Mouse (Mus musculus) thymus, adult 2 months (tissue): ENCODE data around the gene Cdc73.

Source experiments
- CTCF ChIP-seq: fragments of 200-500 bp; IDR thresholded peaks from 2 replicates; pipeline ENCODE4 v1.5.1; 2012; ENCODE audit warnings: mild to moderate bottlenecking, control low read depth, low read length, moderate library complexity, borderline replicate concordance; ENCODE audit not compliant: control insufficient read depth, poor library complexity, insufficient read depth; ENCODE audit errors: extremely low read depth
- POLR2A ChIP-seq: fragments of 200-500 bp; IDR thresholded peaks from 2 replicates; pipeline ENCODE4 v1.6.1; 2012; ENCODE audit warnings: mild to moderate bottlenecking, low read length, control low read depth, moderate library complexity; ENCODE audit not compliant: control insufficient read depth, poor library complexity, insufficient read depth; ENCODE audit errors: extremely low read depth

DNA sequence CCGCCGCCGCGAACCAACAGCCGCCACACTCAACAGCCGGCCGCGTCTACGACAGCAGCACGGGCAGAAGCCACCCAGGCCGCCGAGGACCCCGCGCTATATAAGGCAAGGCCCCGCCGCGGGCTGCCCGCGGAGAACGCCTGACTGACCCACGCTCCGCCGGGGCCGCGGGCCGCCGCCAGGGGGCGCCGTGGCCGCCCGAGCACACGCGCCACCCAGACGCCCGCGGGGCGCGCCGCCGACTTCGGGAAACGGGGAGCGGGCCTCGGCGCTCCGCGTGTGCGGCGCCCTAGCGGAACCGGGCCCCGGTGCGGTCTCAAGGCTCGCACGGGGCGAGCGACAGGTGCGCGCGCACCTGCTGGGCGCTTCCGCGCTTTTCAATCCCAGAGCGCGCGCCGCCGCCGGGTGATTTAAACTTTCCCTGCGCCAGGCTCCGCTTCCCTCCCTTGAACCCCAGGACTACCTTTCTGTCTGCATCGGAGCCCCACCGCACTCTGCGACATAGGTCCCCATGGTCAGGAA is at the start of gene Cdc73:
- TF ChIP-seq CTCF (peak; percentile 92), POLR2A (peak; percentile 61)
